Mouse (Mus musculus) kidney, adult 8-10 months (tissue): ENCODE measurements around the gene Fam83f.

ENCODE experiments used
- DNase-seq, 2 experiments: peaks; one replicate each; pipeline ENCODE4 v3.0.0; 2022

Fam83f gene

DNA sequence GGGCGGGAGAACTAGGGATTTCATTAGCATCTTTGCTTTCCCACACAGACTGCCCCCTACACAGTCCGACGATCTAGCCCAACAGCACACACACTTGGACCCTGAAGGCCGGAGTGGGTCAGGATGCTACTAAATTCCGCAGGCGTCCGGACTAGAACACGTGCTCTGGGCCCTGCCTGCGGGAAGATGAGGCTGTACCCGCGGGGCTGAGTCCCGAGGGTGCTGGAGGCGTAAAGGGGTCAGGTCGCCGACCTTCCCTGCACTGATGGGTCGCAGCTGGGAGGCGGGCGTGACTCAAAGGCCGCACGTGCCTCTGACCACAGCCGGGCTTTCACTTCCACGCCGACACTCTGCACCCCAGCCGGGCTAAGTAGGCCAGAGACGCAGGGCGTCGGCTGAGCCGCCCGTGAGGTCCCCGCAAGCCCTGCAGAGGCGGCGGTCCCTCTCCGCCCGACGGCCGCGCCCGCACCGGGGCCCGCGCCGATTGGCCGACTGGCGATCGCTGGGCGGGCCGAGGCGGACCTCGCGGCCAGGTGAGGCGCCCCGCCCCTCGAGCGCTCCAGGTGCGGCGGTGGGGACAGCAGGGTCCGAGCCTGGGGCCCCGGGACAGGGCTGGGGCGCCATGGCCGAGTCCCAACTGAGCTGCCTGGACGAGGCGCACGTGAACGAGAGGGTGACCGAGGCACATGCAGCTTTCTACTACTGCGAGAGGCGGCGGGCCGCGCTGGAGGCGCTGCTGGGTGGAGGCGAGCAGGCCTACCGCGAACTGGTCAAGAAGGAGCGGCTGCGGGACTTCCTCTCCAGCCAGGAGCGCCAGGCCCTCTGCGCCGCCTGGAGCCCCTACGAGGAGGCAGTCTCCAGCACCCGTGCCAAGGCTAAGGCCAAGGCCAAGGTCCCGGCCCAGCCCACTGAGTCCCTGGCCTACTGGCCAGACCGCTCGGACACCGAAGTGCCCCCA lies at the start of gene Fam83f:
Gene Fam83f, plus strand, starts transcription at position 553 of the 958 bp plus-strand sequence.
- peak; percentile 40 to 42 for DNase-seq

DNA sequence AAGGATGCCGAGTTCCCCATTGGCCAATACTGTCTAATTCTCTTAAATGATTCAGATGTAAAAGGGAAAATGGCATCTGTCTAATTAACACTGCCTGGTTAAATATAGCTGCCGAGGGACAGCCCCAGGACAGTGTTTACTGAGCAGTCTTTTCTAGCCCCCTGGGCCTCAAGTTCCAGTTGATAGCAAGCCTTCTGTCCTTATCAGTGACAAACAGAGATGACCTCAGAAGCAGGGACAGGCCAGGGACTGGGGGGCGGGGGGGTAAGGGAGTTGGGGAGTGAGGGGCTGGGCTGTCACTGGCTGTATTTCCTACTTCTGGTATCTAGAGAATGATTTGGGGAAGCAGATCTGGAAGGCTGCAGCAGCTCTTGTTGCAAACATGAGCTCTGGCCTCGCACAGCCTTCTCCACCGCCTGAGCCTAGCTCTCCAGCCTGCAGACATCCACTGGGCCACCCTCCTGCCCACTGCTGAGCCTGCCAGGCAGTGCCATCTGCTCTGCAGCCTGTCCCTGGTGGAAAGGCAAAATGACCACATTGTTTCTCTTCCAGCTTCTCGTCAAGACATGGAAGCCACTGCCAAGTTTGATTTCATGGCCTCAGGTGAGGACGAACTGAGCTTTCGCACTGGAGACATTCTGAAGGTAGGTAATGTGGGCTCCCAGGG lies 48.3 kb upstream of the Fam83f start:
- DNase-seq, result no peak

DNA sequence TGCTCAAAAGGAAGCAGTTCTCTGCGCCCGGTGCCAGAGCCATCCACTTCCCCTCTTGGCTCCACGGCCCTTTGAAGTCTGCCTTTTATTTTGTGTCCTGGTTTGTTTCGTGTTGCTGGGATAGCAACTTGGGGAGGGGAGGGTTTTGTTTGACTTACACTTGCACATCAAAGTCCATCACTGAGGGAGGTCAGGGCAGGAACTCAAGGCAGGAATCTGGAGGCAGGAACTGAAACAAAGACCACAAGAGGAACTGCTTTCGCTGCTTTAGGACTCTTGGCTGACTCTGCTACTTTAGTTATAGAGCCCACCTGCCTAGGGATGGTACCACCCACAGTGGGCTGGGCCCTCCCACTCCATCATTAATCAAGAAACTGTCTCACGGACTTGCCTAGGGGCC lies 45.2 kb upstream of the Fam83f start:
- no peak for DNase-seq

DNA sequence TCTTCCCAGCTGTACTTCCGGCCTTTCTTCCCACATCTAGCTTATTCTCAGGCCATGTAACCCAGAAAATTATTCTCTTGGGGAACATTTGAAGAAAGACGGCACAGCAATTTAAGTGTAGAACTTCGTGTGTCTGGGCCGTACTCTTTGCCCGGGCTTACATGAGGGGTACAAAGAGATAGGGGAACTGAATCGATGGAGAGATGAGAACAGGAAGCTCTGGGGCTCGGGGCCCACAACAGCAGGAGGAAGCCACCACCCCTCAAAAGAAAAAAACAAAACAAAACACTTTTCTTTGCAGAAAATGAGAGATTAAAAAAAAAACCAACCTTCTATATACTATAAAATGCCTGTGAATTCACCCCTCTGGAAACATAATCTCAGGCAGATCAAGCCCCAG lies 41.5 kb upstream of the Fam83f start:
- no peak for DNase-seq

DNA sequence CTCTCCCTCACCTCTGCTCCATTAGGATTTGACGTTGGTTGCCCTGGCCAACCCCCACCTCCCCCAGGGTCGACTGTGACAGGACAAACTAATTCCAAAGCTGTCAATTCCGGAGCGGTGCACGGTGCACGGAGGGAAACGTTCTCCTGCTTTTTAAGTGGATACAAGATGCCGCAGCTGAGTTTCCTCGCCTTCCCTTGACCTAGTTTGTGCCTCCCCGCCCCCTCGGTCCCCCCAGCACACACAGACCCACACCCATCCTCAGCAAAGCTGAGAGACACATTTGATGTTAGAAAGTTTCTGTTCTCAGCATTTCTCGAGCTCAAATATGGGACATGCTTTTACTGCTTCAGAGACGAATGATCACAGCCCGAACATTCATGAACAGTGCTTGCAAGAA lies 40.9 kb upstream of the Fam83f start:
- DNase-seq, result no peak

DNA sequence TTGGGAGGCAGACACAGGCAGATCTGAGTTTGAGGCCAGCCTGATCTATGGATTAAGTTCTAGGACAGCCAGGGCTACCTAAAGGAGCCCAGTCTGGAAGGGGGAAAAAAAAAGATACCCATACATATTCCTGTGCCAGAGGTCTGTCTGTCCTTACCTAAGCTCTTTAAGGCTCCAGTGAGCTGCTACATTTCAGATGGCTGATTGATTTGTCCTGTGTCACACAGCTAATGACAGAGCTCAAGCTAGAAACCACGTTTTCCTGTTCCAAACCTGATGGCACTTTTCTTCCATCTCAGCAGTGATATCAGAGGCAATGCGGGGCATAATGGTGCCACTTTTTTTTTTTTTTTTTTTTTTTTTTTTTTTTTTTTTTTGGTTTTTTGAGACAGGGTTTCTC lies 40.3 kb upstream of the Fam83f start:
- no peak for DNase-seq

DNA sequence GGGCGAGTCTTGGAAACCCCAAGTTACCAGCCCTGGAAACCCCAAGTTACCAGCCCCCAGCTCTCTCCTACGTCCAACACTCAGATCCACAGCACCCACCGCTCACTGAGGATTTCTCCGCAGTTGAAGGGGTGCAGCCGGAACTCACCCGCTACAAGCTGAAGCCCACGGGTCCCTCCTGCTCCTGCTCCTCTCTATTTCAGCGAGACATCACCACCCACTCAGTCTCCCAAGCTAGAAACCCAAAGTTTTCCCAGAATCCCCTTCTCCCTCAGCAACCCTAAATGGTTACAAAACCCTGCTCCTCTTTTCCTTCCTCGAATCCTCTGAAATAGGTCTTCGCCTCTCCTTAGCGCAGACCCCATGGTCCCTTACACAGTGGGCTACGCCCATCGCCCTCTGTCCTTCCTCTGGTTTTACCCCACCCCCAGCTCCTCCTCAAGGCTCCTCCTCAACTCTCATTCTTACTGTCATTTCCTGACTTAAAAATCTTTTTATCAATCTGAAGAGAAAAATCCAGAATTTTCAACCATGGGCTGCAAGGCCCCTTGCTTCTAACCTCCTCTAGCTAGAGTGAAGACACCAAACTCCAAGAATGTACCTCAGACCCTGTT lies 39.3 kb upstream of the Fam83f start:
- no peak for DNase-seq

DNA sequence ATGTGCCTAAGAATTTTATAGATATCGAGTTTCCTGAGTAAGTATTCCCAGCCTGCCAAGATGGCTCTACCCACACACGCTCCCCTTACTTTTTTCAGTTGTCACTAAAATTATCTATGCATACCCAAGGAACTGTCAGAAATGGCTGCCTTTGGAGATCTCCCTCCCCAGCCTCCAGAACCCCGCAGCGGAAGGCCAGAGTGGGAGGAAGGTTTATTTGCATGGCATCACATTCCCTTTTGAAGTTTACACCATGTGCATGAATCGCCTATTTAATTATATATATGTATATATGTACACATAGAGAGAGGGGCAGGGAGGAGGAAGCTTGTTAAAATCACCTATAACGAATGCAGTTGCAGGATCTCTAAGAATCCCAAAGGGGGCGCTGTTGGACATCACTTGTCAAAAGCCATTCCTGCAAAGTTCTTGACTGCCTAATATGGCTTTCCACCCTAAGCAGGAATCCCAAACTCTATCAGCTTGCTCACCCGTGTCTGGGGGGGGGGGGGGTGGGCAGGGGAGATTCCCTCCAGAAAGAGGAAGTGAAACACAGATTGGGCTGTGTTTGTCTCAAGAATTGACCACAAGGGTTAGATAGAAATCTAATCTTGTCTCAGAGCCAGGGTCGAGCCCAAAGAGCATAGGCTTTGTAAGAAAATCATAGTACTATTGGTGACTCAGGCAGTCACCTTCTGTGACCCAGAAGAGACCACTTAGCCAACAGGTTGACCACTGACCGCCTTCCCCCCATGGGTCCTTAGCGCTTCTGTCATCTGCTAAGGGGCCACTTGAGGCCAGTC lies 37.1 kb upstream of the Fam83f start:
- peak; percentile 33 to 35 for DNase-seq

DNA sequence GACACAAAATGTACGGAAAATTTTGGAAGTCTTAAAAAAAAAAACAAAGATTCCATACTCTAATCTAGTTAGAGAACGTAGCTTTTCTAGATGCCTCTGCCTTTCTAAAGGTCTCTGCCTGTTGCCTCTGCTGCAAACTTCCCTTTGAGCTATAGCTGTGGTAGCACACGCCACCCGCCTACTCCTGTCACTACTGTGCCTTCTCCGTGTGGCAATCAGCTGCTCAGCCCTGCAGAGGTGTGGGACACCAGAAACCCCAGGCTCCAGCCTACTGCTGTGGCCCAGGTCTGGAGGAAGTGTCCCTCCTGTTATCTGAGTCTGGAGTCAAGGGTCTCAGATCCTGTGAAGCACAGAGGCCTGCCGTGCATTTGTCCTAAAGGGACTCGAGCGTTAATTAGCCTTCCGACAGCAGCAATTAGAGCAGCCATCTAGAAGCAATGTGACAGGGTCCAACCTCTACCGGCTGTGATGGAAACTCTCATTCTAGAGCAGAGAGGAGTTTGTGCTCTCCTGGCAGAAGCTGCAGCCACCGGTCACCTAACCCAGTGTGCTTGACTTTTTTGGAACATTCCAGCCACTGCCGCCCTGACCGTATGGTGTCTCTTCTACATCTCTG lies 34.8 kb upstream of the Fam83f start:
- DNase-seq, result no peak

DNA sequence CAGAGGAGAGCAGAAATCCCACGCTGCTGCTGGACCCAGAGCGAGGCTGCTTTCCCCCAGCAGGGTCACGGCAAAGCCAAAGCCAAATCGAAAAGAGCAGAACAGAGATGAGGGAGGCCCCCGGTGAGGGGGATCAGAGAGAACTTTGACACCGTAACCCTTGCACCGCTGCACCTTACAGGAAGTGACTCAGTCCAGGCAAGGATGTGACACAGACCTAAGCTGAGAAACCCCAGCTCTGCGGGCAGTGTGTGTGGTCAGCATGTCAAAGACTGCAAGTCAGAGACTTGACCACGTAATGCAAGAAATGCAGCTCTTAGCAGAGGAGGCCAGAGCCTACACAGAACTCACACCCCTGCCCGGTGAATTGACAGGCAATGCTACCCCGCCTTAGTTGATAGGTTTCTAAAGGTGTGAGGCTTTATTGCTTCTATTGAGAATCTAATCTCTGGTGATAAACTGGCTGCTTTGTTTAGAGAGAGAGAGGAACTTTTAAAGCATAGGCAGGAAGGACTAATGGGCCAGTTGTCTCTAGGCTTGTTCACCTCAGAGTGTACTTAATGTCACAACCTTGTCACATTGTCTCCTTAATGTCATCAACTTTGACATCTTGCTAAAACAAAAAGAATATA lies 32.5 kb upstream of the Fam83f start:
- no peak for DNase-seq

DNA sequence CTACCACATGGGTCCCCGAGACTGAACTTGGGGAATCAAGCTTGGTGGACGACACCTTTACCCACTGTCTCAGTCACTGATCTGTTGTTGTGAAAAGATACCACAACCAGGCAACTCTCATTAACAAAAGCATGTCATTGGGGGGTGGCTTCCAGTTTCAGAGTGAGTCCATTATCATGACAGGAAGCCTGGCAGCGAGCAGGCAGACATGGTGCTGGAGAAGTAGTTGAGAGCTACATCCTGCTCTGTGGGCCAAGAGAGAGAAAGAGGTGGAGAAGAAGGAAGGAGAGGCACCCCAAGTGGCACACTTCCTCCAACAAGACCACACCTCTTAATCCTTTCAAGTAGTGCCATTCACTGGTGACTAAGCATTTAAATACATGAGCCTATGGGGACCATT lies 31.8 kb upstream of the Fam83f start:
- DNase-seq, result no peak

DNA sequence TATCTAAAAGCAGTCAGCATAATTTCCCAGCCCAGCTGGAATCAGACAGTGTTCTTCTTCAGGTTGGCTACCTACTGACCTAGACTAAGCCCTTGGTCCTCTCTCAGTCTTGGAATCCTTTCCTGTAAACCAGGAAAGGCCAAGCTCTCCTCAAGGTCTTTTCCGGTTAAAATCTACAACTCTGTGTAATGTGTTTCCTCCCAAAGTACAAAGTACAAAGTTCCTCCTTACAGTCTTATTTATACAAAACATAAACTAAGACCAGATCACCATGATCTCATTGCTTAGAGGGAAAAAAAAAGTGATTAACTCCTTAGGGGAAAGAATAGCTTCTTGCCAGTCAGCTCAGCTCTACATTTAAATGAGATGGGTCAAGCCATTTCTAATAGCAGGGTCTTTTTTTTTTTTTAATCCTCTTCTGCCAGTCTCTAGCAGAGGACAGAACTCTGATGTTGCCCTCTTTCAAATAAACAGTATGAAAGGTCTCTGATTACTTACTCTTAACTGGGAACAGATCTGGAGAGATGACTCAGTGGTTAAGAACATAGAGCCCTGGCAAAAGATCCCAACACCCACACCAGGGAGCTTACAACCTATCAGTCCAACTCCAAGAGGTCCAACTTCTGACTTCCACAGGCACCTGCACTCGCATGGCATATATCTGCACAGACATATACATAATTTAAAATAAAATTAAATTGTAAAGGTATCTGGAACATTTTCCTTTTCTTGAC lies 29.8 kb upstream of the Fam83f start:
- no peak for DNase-seq

DNA sequence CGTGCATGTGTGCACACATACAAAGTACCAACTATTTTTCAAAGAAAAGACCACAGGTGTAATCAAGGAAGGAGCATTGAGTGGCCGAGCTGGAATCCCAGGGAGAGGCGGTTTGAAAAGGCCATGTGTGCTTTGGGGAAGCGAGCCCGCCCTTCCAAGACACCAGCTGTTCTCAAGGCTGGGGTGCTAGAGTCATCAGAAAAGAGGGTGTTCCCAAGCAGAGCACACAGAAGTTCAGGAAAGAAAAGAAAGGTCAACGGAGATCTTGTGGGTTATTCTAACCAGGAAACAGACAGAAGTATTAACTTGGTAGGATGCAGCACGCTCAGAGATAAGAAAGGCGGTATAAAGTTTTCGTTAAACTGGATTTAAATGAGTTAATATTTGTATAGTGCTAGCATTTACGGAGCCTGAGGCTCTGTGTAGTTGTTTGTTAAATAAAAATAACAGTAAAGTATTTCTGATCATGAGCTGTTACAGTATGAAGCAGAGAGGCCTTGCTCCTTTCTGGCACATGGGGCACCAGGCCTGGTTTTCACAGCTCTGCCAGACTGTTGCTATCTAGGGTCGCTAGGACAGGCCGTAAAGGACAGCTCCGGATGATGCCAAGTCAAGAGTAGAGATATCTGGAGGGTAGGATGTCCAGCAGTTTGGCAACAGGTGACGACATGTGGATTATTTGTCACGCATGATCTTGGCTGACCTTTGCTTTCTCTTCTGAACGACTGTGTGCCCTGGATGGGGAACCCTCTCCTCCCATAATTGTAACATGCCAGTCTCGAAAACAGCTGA lies 26.4 kb upstream of the Fam83f start:
- DNase-seq, result no peak

DNA sequence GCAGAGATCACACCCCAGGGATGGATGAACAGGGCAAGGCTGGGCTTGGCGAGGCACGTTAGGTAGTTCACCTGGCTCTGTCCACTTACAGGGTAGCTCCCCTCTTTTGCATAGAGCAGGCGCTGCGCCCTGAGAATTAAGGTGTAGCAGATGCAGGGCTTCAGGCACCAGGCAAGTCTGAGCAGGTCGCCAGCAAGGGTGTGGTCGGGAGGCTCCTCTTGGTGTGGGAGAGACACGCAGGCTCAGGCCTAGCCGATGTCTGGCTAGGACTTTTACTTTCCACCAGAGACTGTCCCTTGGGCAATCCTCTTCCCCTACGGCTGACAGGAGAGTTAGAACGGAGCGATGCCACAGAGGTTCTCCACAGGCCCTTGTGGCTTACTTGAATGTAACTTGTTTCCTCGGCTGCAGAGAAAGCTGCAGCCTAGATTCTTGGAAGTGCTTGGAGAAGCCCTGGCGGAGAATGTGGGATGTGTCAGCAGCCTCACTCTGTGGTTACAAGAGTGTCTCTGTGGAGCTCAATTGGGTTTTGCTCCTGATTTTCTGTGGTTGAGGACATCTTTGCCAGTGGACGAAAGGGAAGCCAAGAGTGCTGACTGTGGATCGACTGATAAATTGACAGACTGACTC lies 22.6 kb upstream of the Fam83f start:
- no peak for DNase-seq

DNA sequence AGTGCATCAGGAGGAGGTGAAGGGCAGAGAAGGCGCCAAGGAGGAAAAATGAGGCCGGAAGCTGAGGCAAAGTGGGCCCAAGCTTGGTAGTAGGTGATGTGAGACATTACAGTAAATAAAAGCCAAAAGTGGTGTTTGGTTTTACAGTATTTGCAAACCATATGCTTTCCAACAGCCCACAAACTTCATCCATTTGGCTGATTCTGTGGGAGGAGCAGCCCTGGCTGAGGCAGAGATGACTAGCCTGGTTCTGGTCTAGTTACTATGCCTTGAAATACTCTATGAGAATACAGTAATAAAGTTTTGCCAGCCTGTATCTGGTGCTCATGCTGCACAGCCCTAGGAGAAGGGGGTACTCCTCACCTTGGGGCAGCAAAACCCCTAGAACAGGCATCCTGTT lies 21.2 kb upstream of the Fam83f start:
- no peak for DNase-seq

DNA sequence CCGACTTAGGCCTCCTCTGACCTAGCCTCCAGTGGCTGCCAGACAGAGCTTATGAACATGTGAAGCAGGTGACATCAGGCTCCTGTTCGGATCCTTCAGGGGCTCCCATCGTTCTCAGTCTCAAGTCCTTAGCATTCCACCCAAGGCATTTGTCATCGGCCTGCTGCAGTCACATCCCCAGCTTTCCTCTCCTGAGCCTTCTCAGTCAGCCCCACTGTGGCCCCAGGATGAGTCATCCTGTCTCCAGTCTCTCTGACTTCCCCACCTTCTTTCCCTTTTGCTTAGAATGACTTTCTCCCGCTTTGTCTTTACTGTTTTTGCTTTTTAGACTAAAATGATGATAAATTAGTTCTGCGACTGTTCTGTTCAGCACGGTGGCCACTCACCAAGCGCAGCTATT lies 17.8 kb upstream of the Fam83f start:
- DNase-seq, result no peak

DNA sequence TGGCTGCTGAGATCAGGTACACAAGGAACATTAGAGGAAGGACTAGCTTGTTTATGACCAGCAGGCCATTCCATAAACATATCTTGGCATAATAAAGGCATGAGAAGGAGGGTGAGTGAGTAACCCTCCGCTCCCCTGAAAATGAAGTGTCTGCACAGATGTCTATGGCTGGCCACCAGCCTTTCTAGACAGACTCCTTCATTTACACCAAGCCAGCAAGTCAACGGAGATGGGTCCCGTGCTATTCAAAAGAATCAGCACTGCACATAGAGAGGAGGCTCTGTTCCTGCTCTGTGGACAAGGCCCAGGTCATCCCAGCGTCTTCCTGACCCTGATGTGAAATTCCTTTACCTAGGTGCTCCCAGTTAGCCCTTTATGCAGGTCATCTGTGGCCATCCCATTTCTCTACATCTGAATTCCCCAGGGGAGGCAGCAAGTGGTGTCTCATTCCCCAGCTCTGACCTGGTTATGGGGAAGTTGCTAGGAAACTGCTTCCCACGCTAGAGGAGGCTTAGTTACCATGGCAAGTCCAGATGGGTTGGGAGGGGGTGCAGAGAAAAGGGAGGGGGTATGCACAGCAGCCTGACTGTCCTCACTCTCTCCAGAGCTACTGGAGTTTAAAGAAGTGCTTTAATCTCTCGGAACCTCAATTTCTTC lies 12.7 kb upstream of the Fam83f start:
- no peak for DNase-seq

DNA sequence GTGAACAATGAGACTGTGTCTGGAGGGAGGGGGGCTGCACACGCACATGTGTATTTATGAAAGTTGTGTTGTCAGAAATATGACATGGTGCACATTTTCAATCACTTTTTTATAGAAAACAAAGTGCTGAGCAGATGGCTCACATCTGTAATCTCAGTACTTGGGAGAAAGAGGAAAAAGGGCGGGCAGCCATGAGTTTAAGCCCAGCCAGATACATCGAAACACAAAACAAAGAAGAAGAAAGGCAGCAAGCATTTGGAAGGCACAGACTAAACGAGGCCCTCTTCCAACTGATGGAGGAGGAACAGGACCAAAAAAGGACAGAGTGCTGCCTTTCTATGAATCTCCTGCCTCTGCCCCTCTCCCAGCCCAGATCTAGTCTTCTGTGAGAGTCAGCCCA lies 10.7 kb upstream of the Fam83f start:
- DNase-seq, result no peak

DNA sequence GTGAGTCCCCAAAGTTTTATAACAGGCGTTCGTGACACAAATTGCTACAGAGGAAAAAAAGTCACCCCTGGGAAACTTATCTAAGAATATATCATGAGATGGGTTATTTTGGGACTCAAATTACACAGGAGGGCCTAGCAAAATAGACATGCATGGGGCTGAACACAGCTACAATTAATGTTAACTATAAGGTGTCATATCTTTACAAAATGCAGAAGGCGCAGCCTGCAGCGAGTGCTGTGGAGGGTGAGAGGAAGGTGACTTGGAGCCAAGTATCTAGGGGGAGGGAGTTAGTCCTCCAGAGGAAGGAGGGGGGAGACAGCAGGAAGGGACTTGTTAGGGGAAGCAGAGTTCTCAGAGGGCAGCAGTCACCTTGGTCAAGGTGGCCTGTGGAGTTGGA lies 7.2 kb upstream of the Fam83f start:
- no peak for DNase-seq
